Mouse (Mus musculus): ENCODE measurements around the gene Sln. TPM values are rescaled to one million over a fixed set of nuclear protein-coding genes. Genes with fewer than 3 reads are reported as not detected.

The Sln gene
- polyA plus RNA-seq, 1 experiment, result not detected

GRCm38 (mm10) chr9:53818760-53819159 is 31.2 kb upstream of the Sln start:
- Histone ChIP-seq H3K27me3 (ENCODE audit: control insufficient read depth, insufficient read depth, insufficient read length) (no peaks in the 10 kb centered on the region), H3K79me2 (ENCODE audit: control insufficient read depth, insufficient read depth) (no peaks in the 10 kb centered on the region), H3K4me3 (no peak overlapping the region), H3ac (ENCODE audit: control insufficient read depth, insufficient read length) (no peak overlapping the region), H3K4me2 (ENCODE audit: low read depth) (no peak overlapping the region), H3K36me3 (ENCODE audit: control insufficient read depth, insufficient read depth) (no peaks in the 10 kb centered on the region)
- TF ChIP-seq POLR2AphosphoS2 (IDR thresholded peaks at IDR 0.05; ENCODE audit: insufficient read length, low read depth) (no peak), MYOG (IDR thresholded peaks at IDR 0.05; ENCODE audit: control insufficient read depth in 1 of 3, insufficient read depth in 1 of 3, insufficient read length in 2 of 3, low read depth in 2 of 3) (no peak)

- Histone ChIP-seq H3K4me2 (ENCODE audit: low read depth) (no peak overlapping the region), H3ac (ENCODE audit: control insufficient read depth, insufficient read length) (no peak overlapping the region), H3K4me3 (no peak overlapping the region), H3K36me3 (ENCODE audit: control insufficient read depth, insufficient read depth) (no peaks in the 10 kb centered on the region), H3K27me3 (ENCODE audit: control insufficient read depth, insufficient read depth, insufficient read length) (no peaks in the 10 kb centered on the region), H3K79me2 (ENCODE audit: control insufficient read depth, insufficient read depth) (no peaks in the 10 kb centered on the region)
- TF ChIP-seq POLR2AphosphoS2 (IDR thresholded peaks at IDR 0.05; ENCODE audit: insufficient read length, low read depth) (no peak), E2F4 (IDR thresholded peaks at IDR 0.05; ENCODE audit: insufficient read depth) (no peak), TCF3 (IDR thresholded peaks at IDR 0.05; ENCODE audit: insufficient read length, low read depth) (no peak), USF1 (IDR thresholded peaks at IDR 0.05; ENCODE audit: low read depth) (no peak), MYOG (IDR thresholded peaks at IDR 0.05; ENCODE audit: control insufficient read depth in 1 of 3, insufficient read depth in 1 of 3, insufficient read length in 2 of 3, low read depth in 2 of 3) (no peak), TCF12 (IDR thresholded peaks at IDR 0.05; ENCODE audit: insufficient read depth, poor library complexity, severe bottlenecking) (no peak), POLR2A (IDR thresholded peaks at IDR 0.05; ENCODE audit: insufficient read length, low read depth) (no peak), SRF (IDR thresholded peaks at IDR 0.05; ENCODE audit: control insufficient read depth, insufficient read length, low read depth) (no peak), CEBPB (IDR thresholded peaks at IDR 0.05; ENCODE audit: insufficient read depth, poor library complexity, severe bottlenecking) (no peak), REST (IDR thresholded peaks at IDR 0.05; ENCODE audit: insufficient read depth, insufficient read length) (no peak), MYOD1 (IDR thresholded peaks at IDR 0.05; ENCODE audit: control insufficient read depth in 1 of 3, insufficient read length in 2 of 3, low read depth in 2 of 3) (no peak), MAX (IDR thresholded peaks at IDR 0.05; ENCODE audit: low read depth) (no peak)
These were observed 24.6 kb upstream of the Sln start for GRCm38 (mm10) chr9:53825318-53825717.

DNA sequence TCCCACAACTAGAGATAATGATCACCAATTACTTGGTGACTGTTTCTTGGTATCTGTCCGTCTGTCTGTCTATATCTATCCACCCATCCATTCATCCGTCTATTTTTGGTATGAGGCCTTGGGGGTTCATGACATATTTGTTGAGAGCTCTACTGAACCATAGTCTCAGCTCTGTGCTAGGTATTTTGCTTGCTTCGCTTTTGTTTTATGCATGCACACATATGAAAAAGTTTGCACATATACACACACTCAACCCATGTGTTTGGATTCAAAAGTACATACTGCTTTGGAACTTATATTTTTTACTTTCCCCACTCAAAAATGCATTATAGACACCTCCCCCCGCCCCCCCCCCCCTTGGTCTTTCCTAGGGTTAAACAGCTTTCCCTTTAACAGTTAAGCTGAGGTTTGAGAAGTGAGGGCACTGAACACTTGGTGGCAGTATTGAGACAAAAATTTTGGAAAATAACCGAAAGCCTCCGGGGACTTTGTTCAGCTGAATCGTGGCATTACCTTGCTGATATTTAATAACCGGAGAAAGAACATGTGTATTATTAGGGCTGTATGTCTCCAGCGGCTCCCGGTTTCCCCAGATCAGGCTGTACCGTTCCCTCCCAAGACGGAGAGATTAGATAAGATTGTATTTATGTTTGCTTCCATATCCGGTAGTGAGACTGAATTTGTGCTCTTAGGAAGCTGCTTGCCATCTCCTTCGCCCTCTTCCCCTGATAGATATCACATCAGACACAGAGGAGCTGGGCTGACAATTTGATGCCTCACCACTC is 20.7 kb upstream of the Sln start:
- H3K36me3 ChIP-seq (ENCODE audit: control insufficient read depth, insufficient read depth), result no peaks in the 10 kb centered on the region
- no peak overlapping the region for H3ac ChIP-seq (ENCODE audit: control insufficient read depth, insufficient read length)
- peak overlapping the region; percentile 67 for H3K4me2 ChIP-seq (ENCODE audit: low read depth)
- TF ChIP-seq MAX (IDR thresholded peaks at IDR 0.05; ENCODE audit: low read depth) (no peak), MYOD1 (IDR thresholded peaks at IDR 0.05; ENCODE audit: control insufficient read depth in 1 of 3, insufficient read length in 2 of 3, low read depth in 2 of 3) (no peak), POLR2A (IDR thresholded peaks at IDR 0.05; ENCODE audit: insufficient read length, low read depth) (no peak), SRF (IDR thresholded peaks at IDR 0.05; ENCODE audit: control insufficient read depth, insufficient read length, low read depth) (no peak), POLR2AphosphoS2 (IDR thresholded peaks at IDR 0.05; ENCODE audit: insufficient read length, low read depth) (no peak), TCF3 (IDR thresholded peaks at IDR 0.05; ENCODE audit: insufficient read length, low read depth) (no peak), CEBPB (IDR thresholded peaks at IDR 0.05; ENCODE audit: insufficient read depth, poor library complexity, severe bottlenecking) (no peak), USF1 (IDR thresholded peaks at IDR 0.05; ENCODE audit: low read depth) (no peak), E2F4 (IDR thresholded peaks at IDR 0.05; ENCODE audit: insufficient read depth) (no peak)
- no peaks in the 10 kb centered on the region for H3K27me3 ChIP-seq (ENCODE audit: control insufficient read depth, insufficient read depth, insufficient read length)
- H3K4me3 ChIP-seq, result no peak overlapping the region
- no peaks in the 10 kb centered on the region for H3K79me2 ChIP-seq (ENCODE audit: control insufficient read depth, insufficient read depth)

DNA sequence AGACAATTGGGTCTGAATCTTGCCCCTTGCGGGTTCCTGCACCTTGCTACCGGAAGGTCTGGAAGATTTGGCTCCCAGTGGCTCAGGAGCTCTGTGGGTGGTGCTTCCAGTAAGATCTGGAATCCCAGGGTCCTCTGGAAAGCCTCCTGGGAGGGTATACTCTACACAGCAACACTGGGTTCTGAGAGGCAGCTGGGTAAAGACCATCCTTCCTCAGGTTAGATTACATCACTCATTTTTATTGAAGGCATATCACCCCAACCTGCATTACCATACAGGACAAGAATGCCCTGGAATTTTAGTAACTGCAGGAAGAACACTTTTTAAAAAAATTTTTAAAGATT is 20.1 kb upstream of the Sln start:
- H3K79me2 ChIP-seq (ENCODE audit: control insufficient read depth, insufficient read depth), result no peaks in the 10 kb centered on the region
- no peak overlapping the region for H3K4me3 ChIP-seq
- H3K36me3 ChIP-seq (ENCODE audit: control insufficient read depth, insufficient read depth), result no peaks in the 10 kb centered on the region
- H3ac ChIP-seq (ENCODE audit: control insufficient read depth, insufficient read length), result no peak overlapping the region
- peak overlapping the region; percentile 67 for H3K4me2 ChIP-seq (ENCODE audit: low read depth)
- no peaks in the 10 kb centered on the region for H3K27me3 ChIP-seq (ENCODE audit: control insufficient read depth, insufficient read depth, insufficient read length)
- TF ChIP-seq POLR2AphosphoS2 (IDR thresholded peaks at IDR 0.05; ENCODE audit: insufficient read length, low read depth) (no peak), E2F4 (IDR thresholded peaks at IDR 0.05; ENCODE audit: insufficient read depth) (no peak), USF1 (IDR thresholded peaks at IDR 0.05; ENCODE audit: low read depth) (no peak), CEBPB (IDR thresholded peaks at IDR 0.05; ENCODE audit: insufficient read depth, poor library complexity, severe bottlenecking) (no peak), MAX (IDR thresholded peaks at IDR 0.05; ENCODE audit: low read depth) (no peak), REST (IDR thresholded peaks at IDR 0.05; ENCODE audit: insufficient read depth, insufficient read length) (no peak), SRF (IDR thresholded peaks at IDR 0.05; ENCODE audit: control insufficient read depth, insufficient read length, low read depth) (no peak), TCF12 (IDR thresholded peaks at IDR 0.05; ENCODE audit: insufficient read depth, poor library complexity, severe bottlenecking) (no peak), MYOG (IDR thresholded peaks at IDR 0.05; ENCODE audit: control insufficient read depth in 1 of 3, insufficient read depth in 1 of 3, insufficient read length in 2 of 3, low read depth in 2 of 3) (no peak), TCF3 (IDR thresholded peaks at IDR 0.05; ENCODE audit: insufficient read length, low read depth) (no peak), MYOD1 (IDR thresholded peaks at IDR 0.05; ENCODE audit: control insufficient read depth in 1 of 3, insufficient read length in 2 of 3, low read depth in 2 of 3) (no peak), POLR2A (IDR thresholded peaks at IDR 0.05; ENCODE audit: insufficient read length, low read depth) (no peak)

- Histone ChIP-seq H3ac (ENCODE audit: control insufficient read depth, insufficient read length) (no peak overlapping the region), H3K36me3 (ENCODE audit: control insufficient read depth, insufficient read depth) (no peaks in the 10 kb centered on the region), H3K4me2 (ENCODE audit: low read depth) (no peak overlapping the region), H3K79me2 (ENCODE audit: control insufficient read depth, insufficient read depth) (no peaks in the 10 kb centered on the region), H3K4me3 (no peak overlapping the region), H3K27me3 (ENCODE audit: control insufficient read depth, insufficient read depth, insufficient read length) (no peaks in the 10 kb centered on the region)
- TF ChIP-seq TCF3 (IDR thresholded peaks at IDR 0.05; ENCODE audit: insufficient read length, low read depth) (no peak), REST (IDR thresholded peaks at IDR 0.05; ENCODE audit: insufficient read depth, insufficient read length) (no peak), MYOG (IDR thresholded peaks at IDR 0.05; ENCODE audit: control insufficient read depth in 1 of 3, insufficient read depth in 1 of 3, insufficient read length in 2 of 3, low read depth in 2 of 3) (peak in 2 of 3 experiments; percentile 32 to 47), USF1 (IDR thresholded peaks at IDR 0.05; ENCODE audit: low read depth) (no peak), POLR2A (IDR thresholded peaks at IDR 0.05; ENCODE audit: insufficient read length, low read depth) (no peak), SRF (IDR thresholded peaks at IDR 0.05; ENCODE audit: control insufficient read depth, insufficient read length, low read depth) (no peak), E2F4 (IDR thresholded peaks at IDR 0.05; ENCODE audit: insufficient read depth) (no peak), MYOD1 (IDR thresholded peaks at IDR 0.05; ENCODE audit: control insufficient read depth in 1 of 3, insufficient read length in 2 of 3, low read depth in 2 of 3) (peak in 1 of 3 experiments; percentile 60), POLR2AphosphoS2 (IDR thresholded peaks at IDR 0.05; ENCODE audit: insufficient read length, low read depth) (no peak), TCF12 (IDR thresholded peaks at IDR 0.05; ENCODE audit: insufficient read depth, poor library complexity, severe bottlenecking) (no peak)
These were observed 14.9 kb upstream of the Sln start for GRCm38 (mm10) chr9:53835039-53835438.

All from myocyte (in vitro differentiated cells).